Mouse (Mus musculus): ENCODE measurements at regions not wholly inside any gene's neighbourhood (a gene's known extent, or its start where the extent isn't known, plus 50 kb on each side); places are given as distances from the start of the nearest gene placed in this dataset.
A peak's percentile ranks its signal among the peaks of the same experiment; 100 is the strongest.
"Not testable (repeated sequence)": the region's sequence is repeated elsewhere in the genome, so short reads cannot be mapped to it uniquely, and the experiment has no call there.

GRCm38 (mm10) chr1:64463715-64464290 lies 68.6 kb upstream of the Creb1 start:
- DNase-seq (ENCODE audit: low spot score in 2 of 2): no peak

GRCm38 (mm10) chr1:64461616-64462015 lies 70.8 kb upstream of the Creb1 start:
- DNase-seq (ENCODE audit: low spot score in 2 of 2): not testable (repeated sequence)

- no peak for DNase-seq (ENCODE audit: low spot score in 2 of 2)
Observed at GRCm38 (mm10) chr1:64457872-64458271, 74.6 kb upstream of the Creb1 start.

- no peak for DNase-seq (ENCODE audit: low spot score in 2 of 2)
Observed at GRCm38 (mm10) chr1:64449141-64449540, 83.3 kb upstream of the Creb1 start.

- DNase-seq (ENCODE audit: low spot score in 2 of 2): no peak
Observed at GRCm38 (mm10) chr1:64448090-64448489, 84.4 kb upstream of the Creb1 start.

- no peak for DNase-seq (ENCODE audit: low spot score in 2 of 2)
Observed at GRCm38 (mm10) chr1:64446492-64446891, 86.0 kb upstream of the Creb1 start.

GRCm38 (mm10) chr1:64445919-64446318 lies 86.5 kb upstream of the Creb1 start:
- DNase-seq (ENCODE audit: low spot score in 2 of 2): peak; percentile 54 to 64

- DNase-seq (ENCODE audit: low spot score in 2 of 2): no peak
Observed at GRCm38 (mm10) chr1:64443436-64443835, 89.0 kb upstream of the Creb1 start.

GRCm38 (mm10) chr1:64442179-64442874 lies 90.1 kb upstream of the Creb1 start:
- DNase-seq (ENCODE audit: low spot score in 2 of 2): no peak

- DNase-seq (ENCODE audit: low spot score in 2 of 2): no peak
Observed at GRCm38 (mm10) chr1:64423256-64423655, 109.2 kb upstream of the Creb1 start.

- DNase-seq (ENCODE audit: low spot score in 2 of 2): no peak
Observed at GRCm38 (mm10) chr1:64418567-64418966, 113.9 kb upstream of the Creb1 start.

- DNase-seq (ENCODE audit: low spot score in 2 of 2): no peak
Observed at GRCm38 (mm10) chr1:64415906-64416305, 116.5 kb upstream of the Creb1 start.

- no peak for DNase-seq (ENCODE audit: low spot score in 2 of 2)
Observed at GRCm38 (mm10) chr1:64413181-64413560, 119.3 kb upstream of the Creb1 start.

- DNase-seq (ENCODE audit: low spot score in 2 of 2): no peak
Observed at GRCm38 (mm10) chr1:64412481-64413180, 119.8 kb upstream of the Creb1 start.

- no peak for DNase-seq (ENCODE audit: low spot score in 2 of 2)
Observed at GRCm38 (mm10) chr1:64411851-64412480, 120.5 kb upstream of the Creb1 start.

GRCm38 (mm10) chr1:64408807-64409582 lies 123.5 kb upstream of the Creb1 start:
- DNase-seq (ENCODE audit: low spot score in 2 of 2): no peak

GRCm38 (mm10) chr1:64391525-64391924 lies 140.9 kb upstream of the Creb1 start:
- DNase-seq (ENCODE audit: low spot score in 2 of 2): no peak

- DNase-seq (ENCODE audit: low spot score in 2 of 2): no peak
Observed at GRCm38 (mm10) chr1:64381264-64381663, 151.2 kb upstream of the Creb1 start.

- DNase-seq (ENCODE audit: low spot score in 2 of 2): not testable (repeated sequence)
Observed at GRCm38 (mm10) chr1:64376426-64376825, 156.0 kb upstream of the Creb1 start.

- DNase-seq (ENCODE audit: low spot score in 2 of 2): no peak
Observed at GRCm38 (mm10) chr1:64374286-64375071, 158.0 kb upstream of the Creb1 start.

Measured in adrenal gland, postnatal 4 days (tissue).